In genomic region chr2:31141074-31141866, GRCm38 (mm10) we compare ENCODE assay signal across 8 mouse cellular contexts. TPM values are rescaled to one million over a fixed set of nuclear protein-coding genes. Genes with fewer than 3 reads are reported as not detected.
DNase-seq lines count a peak whose midpoint lies in the region; ATAC-seq and TF ChIP-seq lines count a peak whose summit lies in the region.

No protein-coding gene starts in this region.

- intact Hi-C loops in heart, adult 2 months (cut with DNase I), result loop anchor here (2.0 to 5.0 kb wide), 2 partner anchors 34 to 52 kb away; no protein-coding TSS in a partner anchor

- under 1% methylated on average over 77 of the region's 78 CpGs for WGBS in cerebellum, adult 2 months
- WGBS in heart, adult 2 months, result under 1% methylated on average over 68 of the region's 78 CpGs
- under 1% methylated on average over 65 of the region's 78 CpGs for WGBS in kidney, embryonic 16.5 days
- under 1% methylated on average over 78 of the region's 78 CpGs for WGBS in midbrain, embryonic 13.5 days

- peak overlapping the region; percentile 91 for H3ac ChIP-seq in C2C12 (ENCODE audit: control insufficient read depth, insufficient read length, low read depth)

- H3K36me3 ChIP-seq in C2C12 (ENCODE audit: control insufficient read depth, insufficient read depth), result no peaks in the 10 kb centered on the region
- H3K36me3 ChIP-seq in heart, adult 2 months (ENCODE audit: control insufficient read depth, insufficient read depth, low read length), result no peaks in the 10 kb centered on the region
- H3K36me3 ChIP-seq in kidney, embryonic 16.5 days (ENCODE audit: insufficient read depth, low read length), result peaks cover 4% of the 10 kb centered on the region; the same call in 1 of the 2 replicates
- peaks cover 10% of the 10 kb centered on the region for H3K36me3 ChIP-seq in midbrain, embryonic 13.5 days

- no peak for TF ChIP-seq EP300 in heart, adult 2 months (IDR thresholded peaks at IDR 0.05; ENCODE audit: insufficient read depth, low read depth, low read length)

- no peak for TF ChIP-seq POLR2A in cerebellum, adult 2 months (IDR thresholded peaks at IDR 0.05; ENCODE audit: borderline replicate concordance, insufficient read depth, low read length)
- TF ChIP-seq POLR2A in heart, adult 2 months (IDR thresholded peaks at IDR 0.05; ENCODE audit: insufficient read depth, low read depth, low read length), result no peak

- ATAC-seq in frontal cortex, adult (ENCODE audit: low TSS enrichment), result peak; percentile 17
- ATAC-seq in kidney, embryonic 16.5 days (ENCODE audit: low FRiP score, low TSS enrichment), result peak; percentile 66; the same call in 1 of the 2 replicates
- ATAC-seq in midbrain, embryonic 13.5 days, result peak; percentile 76

- H3K9me3 ChIP-seq in kidney, embryonic 16.5 days (ENCODE audit: low read length), result no peaks in the 10 kb centered on the region
- H3K9me3 ChIP-seq in midbrain, embryonic 13.5 days, result no peaks in the 10 kb centered on the region

- peaks cover 49% of the 10 kb centered on the region for H3K79me2 ChIP-seq in C2C12 (ENCODE audit: control insufficient read depth, insufficient read depth)
- H3K79me2 ChIP-seq in heart, adult 2 months (replicated peaks; ENCODE audit: control insufficient read depth, insufficient read depth, low read length), result peaks cover 6% of the 10 kb centered on the region; the same call in 1 of the 2 replicates

- no peaks in the 10 kb centered on the region for H3K27me3 ChIP-seq in C2C12 (ENCODE audit: control insufficient read depth, insufficient read depth, insufficient read length)
- H3K27me3 ChIP-seq in cerebellum, adult 2 months (ENCODE audit: control insufficient read depth, insufficient read depth, low read length), result no peaks in the 10 kb centered on the region
- no peaks in the 10 kb centered on the region for H3K27me3 ChIP-seq in heart, adult 2 months (ENCODE audit: control insufficient read depth, insufficient read depth, low read length)
- no peaks in the 10 kb centered on the region for H3K27me3 ChIP-seq in kidney, embryonic 16.5 days (ENCODE audit: insufficient read depth, low read length)
- H3K27me3 ChIP-seq in midbrain, embryonic 13.5 days, result peaks cover 22% of the 10 kb centered on the region

- H3K9ac ChIP-seq in heart, adult 2 months (ENCODE audit: low read depth, low read length), result peak overlapping the region; percentile 95
- H3K9ac ChIP-seq in kidney, embryonic 16.5 days (replicated peaks; ENCODE audit: low read length), result peak overlapping the region; percentile 91
- peak overlapping the region; percentile 92 for H3K9ac ChIP-seq in midbrain, embryonic 13.5 days (replicated peaks)

- peak overlapping the region; percentile 90 for H3K4me2 ChIP-seq in kidney, embryonic 16.5 days (replicated peaks; ENCODE audit: low read depth, low read length)
- peak overlapping the region; percentile 89 for H3K4me2 ChIP-seq in midbrain, embryonic 13.5 days (replicated peaks)

- H3K79me3 ChIP-seq in C2C12 (ENCODE audit: low read depth), result peaks cover 15% of the 10 kb centered on the region

- H3K27ac ChIP-seq in cerebellum, adult 2 months (ENCODE audit: insufficient read depth, low read length), result peak overlapping the region; percentile 96
- H3K27ac ChIP-seq in heart, adult 2 months, result peak overlapping the region; percentile 89
- peak overlapping the region; percentile 65 for H3K27ac ChIP-seq in kidney, embryonic 16.5 days (ENCODE audit: low read length)
- H3K27ac ChIP-seq in midbrain, embryonic 13.5 days, result peak overlapping the region; percentile 86

- no peak for DNase-seq in frontal cortex, adult 2 months (ENCODE audit: extremely low spot score in 1 of 2, low spot score in 1 of 2)
- DNase-seq in cerebellum, adult 2 months, result peak; percentile 74 to 78
- DNase-seq in heart, adult 2 months, result peak; percentile 52 to 68
- DNase-seq in thymus, postnatal 14 days, result peak; percentile 67

- TF ChIP-seq CTCF in C2C12 (IDR thresholded peaks at IDR 0.05; ENCODE audit: control insufficient read depth, insufficient read depth, insufficient read length), result no peak
- TF ChIP-seq CTCF in cerebellum, adult 2 months (IDR thresholded peaks at IDR 0.05; ENCODE audit: borderline replicate concordance, insufficient read depth, low read depth, low read length), result no peak
- no peak for TF ChIP-seq CTCF in heart, adult 2 months (IDR thresholded peaks at IDR 0.05)

- peak overlapping the region; percentile 56 for H3K4me3 ChIP-seq in C2C12 (ENCODE audit: insufficient read depth, poor library complexity, severe bottlenecking)
- peak overlapping the region; percentile 92 for H3K4me3 ChIP-seq in cerebellum, adult 2 months (replicated peaks; ENCODE audit: insufficient read depth, low read depth, low read length)
- H3K4me3 ChIP-seq in heart, adult 2 months, result peak overlapping the region; percentile 98
- H3K4me3 ChIP-seq in kidney, embryonic 16.5 days (ENCODE audit: low read length), result peak overlapping the region; percentile 73
- peak overlapping the region; percentile 82 for H3K4me3 ChIP-seq in midbrain, embryonic 13.5 days (replicated peaks)

- peaks cover 5% of the 10 kb centered on the region for H3K4me1 ChIP-seq in cerebellum, adult 2 months (ENCODE audit: control insufficient read depth, insufficient read depth, low read length)
- H3K4me1 ChIP-seq in heart, adult 2 months (ENCODE audit: control insufficient read depth, insufficient read depth, low read length), result peaks cover 6% of the 10 kb centered on the region
- peaks cover 33% of the 10 kb centered on the region for H3K4me1 ChIP-seq in kidney, embryonic 16.5 days (ENCODE audit: insufficient read depth, low read length)
- H3K4me1 ChIP-seq in midbrain, embryonic 13.5 days (replicated peaks), result peaks cover 19% of the 10 kb centered on the region

TF ChIP-seq in C2C12, 6 proteins besides CTCF, POLR2A, EP300 and RAD21:
- no peak for TF ChIP-seq CEBPB (IDR thresholded peaks at IDR 0.05; ENCODE audit: low read depth)
- TF ChIP-seq USF1 (IDR thresholded peaks at IDR 0.05; ENCODE audit: low read depth), result no peak
- TF ChIP-seq MAX (IDR thresholded peaks at IDR 0.05), result no peak
- no peak for TF ChIP-seq FOSL1 (IDR thresholded peaks at IDR 0.05; ENCODE audit: insufficient read depth, low read length, poor library complexity, severe bottlenecking)
- no peak for TF ChIP-seq MYOD1 (IDR thresholded peaks at IDR 0.05; ENCODE audit: control insufficient read depth, insufficient read length, low read depth)
- TF ChIP-seq MYOG (IDR thresholded peaks at IDR 0.05; ENCODE audit: control insufficient read depth, extremely low read depth, insufficient read length), result no peak
TF ChIP-seq in C2C12: peak in this region for 0.

RNA-seq across cellular contexts. Expression of gene Fnbp1, which starts 0.5 kb away (rescaled TPM):
- polyA plus RNA-seq in frontal cortex, adult 2 months (2012; rRNA removed), result 95.9 and 101 TPM in 2 replicates
- 13.5 TPM for polyA plus RNA-seq in C2C12 (2012; fragmentation: generic; extraction: Trizol)
- 310 and 320 TPM in 2 replicates for polyA plus RNA-seq in cerebellum, adult 2 months (2012; rRNA removed)
- total RNA-seq in heart, adult 2 months (2021), result 10 to 100 TPM; 49.0 to 53.6 TPM
- 40.3 and 46.1 TPM in 2 replicates for polyA plus RNA-seq in heart, adult 2 months (2012; rRNA removed)
- 19.4 and 24.3 TPM in 2 replicates for polyA plus RNA-seq in kidney, embryonic 16.5 days (2015; fragmentation: Nextera tagmentation; extraction: Ambion mirVana)
- polyA plus RNA-seq in midbrain, embryonic 13.5 days (2015; fragmentation: Nextera tagmentation; extraction: Ambion mirVana), result 14.9 and 16.9 TPM in 2 replicates

RNA-seq across cellular contexts. Expression of gene Gpr107, which starts 10.8 kb away (rescaled TPM):
- 28.0 and 30.4 TPM in 2 replicates for polyA plus RNA-seq in frontal cortex, adult 2 months (2012; rRNA removed)
- 28.7 TPM for polyA plus RNA-seq in C2C12 (2012; fragmentation: generic; extraction: Trizol)
- 30.0 and 33.9 TPM in 2 replicates for polyA plus RNA-seq in cerebellum, adult 2 months (2012; rRNA removed)
- total RNA-seq in heart, adult 2 months (2021), result 10 to 100 TPM; 29.0 to 30.9 TPM
- 16.0 and 32.3 TPM in 2 replicates for polyA plus RNA-seq in heart, adult 2 months (2012; rRNA removed)
- polyA plus RNA-seq in kidney, embryonic 16.5 days (2015; fragmentation: Nextera tagmentation; extraction: Ambion mirVana), result 38.3 and 41.6 TPM in 2 replicates
- 37.5 and 40.0 TPM in 2 replicates for polyA plus RNA-seq in midbrain, embryonic 13.5 days (2015; fragmentation: Nextera tagmentation; extraction: Ambion mirVana)

Comparison
In these comparisons a context has a peak if more than half of its experiments do, and no peak if none do; other contexts are left out.
1. ATAC-seq: peak in every context shown above with its lines; median percentile 76 in midbrain, embryonic 13.5 days; 66 in kidney, embryonic 16.5 days; 17 in frontal cortex, adult.
2. DNase-seq: peak in cerebellum, adult 2 months (2 of 2), heart, adult 2 months (2 of 2) and thymus, postnatal 14 days (single experiment); none in frontal cortex, adult 2 months (0 of 2).
3. Peak in every context shown above with its lines, with median percentiles within 50 percentile points of each other: H3K4me3 ChIP-seq, H3K27ac ChIP-seq and H3K9ac ChIP-seq.